Mouse (Mus musculus) spleen, adult 18-20 months (tissue): ENCODE measurements around the gene Sec24a.
"Not testable (repeated sequence)": the region's sequence is repeated elsewhere in the genome, so short reads cannot be mapped to it uniquely, and the experiment has no call there.

ENCODE experiments used
- DNase-seq, 2 experiments: peaks; one replicate each; pipeline ENCODE4 v3.0.0; 2022; ENCODE audit warnings: mixed read lengths in 2 of 2

The Sec24a gene

GRCm38 (mm10) chr11:51688330-51689328, 74.8 kb downstream of the Sec24a start, which contains the start of gene 0610009B22Rik:
Gene 0610009B22Rik, minus strand, starts transcription at chr11:51688874.
- peak; percentile 97 to 100 for DNase-seq

- peak in 1 of 2 experiments; percentile 9 for DNase-seq
Measured at GRCm38 (mm10) chr11:51681976-51682374, 81.5 kb downstream of the Sec24a start.

GRCm38 (mm10) chr11:51681324-51681975, 82.0 kb downstream of the Sec24a start:
- DNase-seq: peak; percentile 74 to 89

GRCm38 (mm10) chr11:51679466-51679865, 84.0 kb downstream of the Sec24a start:
- DNase-seq: no peak

GRCm38 (mm10) chr11:51677737-51678418, 85.6 kb downstream of the Sec24a start:
- DNase-seq: no peak

GRCm38 (mm10) chr11:51675386-51675785, 88.0 kb downstream of the Sec24a start:
- no peak for DNase-seq

- no peak for DNase-seq
Measured at GRCm38 (mm10) chr11:51673291-51673690, 90.1 kb downstream of the Sec24a start.

- no peak for DNase-seq
Measured at GRCm38 (mm10) chr11:51671376-51671775, 92.1 kb downstream of the Sec24a start.

- no peak for DNase-seq
Measured at GRCm38 (mm10) chr11:51670846-51671245, 92.6 kb downstream of the Sec24a start.

GRCm38 (mm10) chr11:51664747-51665146, 98.7 kb downstream of the Sec24a start:
- DNase-seq: not testable (repeated sequence)

- no peak for DNase-seq
Measured at GRCm38 (mm10) chr11:51662632-51663031, 100.8 kb downstream of the Sec24a start.

- DNase-seq: no peak
Measured at GRCm38 (mm10) chr11:51661867-51662365, 101.5 kb downstream of the Sec24a start.

GRCm38 (mm10) chr11:51658705-51659104, 104.7 kb downstream of the Sec24a start:
- DNase-seq: no peak

- no peak for DNase-seq
Measured at GRCm38 (mm10) chr11:51658291-51658690, 105.1 kb downstream of the Sec24a start.

GRCm38 (mm10) chr11:51656798-51657521, 106.5 kb downstream of the Sec24a start:
- no peak for DNase-seq

- no peak for DNase-seq
Measured at GRCm38 (mm10) chr11:51654891-51655290, 108.5 kb downstream of the Sec24a start.

- no peak for DNase-seq
Measured at GRCm38 (mm10) chr11:51653736-51654135, 109.7 kb downstream of the Sec24a start.

GRCm38 (mm10) chr11:51652889-51653418, 110.5 kb downstream of the Sec24a start:
- no peak for DNase-seq

- DNase-seq: peak; percentile 73 to 84
Measured at GRCm38 (mm10) chr11:51650691-51651515, 112.5 kb downstream of the Sec24a start, which contains the start of the genes N4bp3 and D930048N14Rik. Gene N4bp3, minus strand, starts transcription at chr11:51650842. Gene D930048N14Rik, plus strand, starts transcription at chr11:51650954.

GRCm38 (mm10) chr11:51650261-51650660, 113.2 kb downstream of the Sec24a start:
- no peak for DNase-seq

GRCm38 (mm10) chr11:51649889-51650199, 113.6 kb downstream of the Sec24a start:
- DNase-seq: no peak
